24 mouse cellular contexts compared by ENCODE assay signal in the genomic region with DNA sequence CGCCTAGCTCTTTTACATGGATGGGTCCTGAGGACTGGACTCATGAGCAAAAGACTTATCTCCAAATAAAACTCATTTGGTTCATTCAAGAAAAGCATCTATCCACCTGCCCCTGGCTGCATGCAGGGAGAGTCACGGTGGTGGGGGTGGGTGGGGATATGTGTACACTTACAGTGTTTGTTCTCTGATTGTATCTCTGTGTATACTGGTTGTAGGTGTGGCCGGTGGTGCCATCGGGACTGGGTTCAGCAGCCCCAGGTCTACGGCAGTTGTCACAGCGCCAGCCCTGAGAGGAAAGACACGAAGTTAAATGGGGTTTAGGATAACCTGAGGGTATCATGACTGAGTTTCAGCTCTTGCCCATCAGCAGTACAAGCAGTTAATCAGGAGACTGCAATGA. TPM values are rescaled to one million over a fixed set of nuclear protein-coding genes. Genes with fewer than 3 reads are reported as not detected.
A peak's percentile ranks its signal among the peaks of the same experiment; 100 is the strongest.
DNase-seq lines count a peak whose midpoint lies in the region; ATAC-seq and TF ChIP-seq lines count a peak whose summit lies in the region.
"Had no signal": no experiment of that assay in that cellular context is flagged by ENCODE, and none has a peak within 500 bp of the region (broad histone marks: within the 10 kb centered on the region; RNA-seq: fewer than 3 reads in every experiment).

No protein-coding gene starts in this region.

- no peak overlapping the region for H3K9ac ChIP-seq in stomach, postnatal 0 days (ENCODE audit: low read length)
- H3K9ac ChIP-seq: embryonic facial prominence, embryonic 12.5 days; embryonic facial prominence, embryonic 15.5 days; forebrain, postnatal 0 days; heart, embryonic 12.5 days; heart, embryonic 15.5 days; hindbrain, embryonic 14.5 days had no signal

- peak; percentile 70 for DNase-seq in heart, adult 11 months
- DNase-seq in heart, postnatal 14 days, result no peak
- DNase-seq in urinary bladder, postnatal 36 days (ENCODE audit: low spot score in 2 of 2), result peak; percentile 10 to 36
- DNase-seq in urinary bladder, postnatal 4 days (ENCODE audit: low spot score in 2 of 2), result no peak
- peak; percentile 45 for DNase-seq in stomach, postnatal 0 days (ENCODE audit: low spot score)
- DNase-seq: adrenal gland, postnatal 10 days; cerebellum, adult 11 months; cerebellum, adult 2 months; cerebellum, adult 9-11 months; cerebellum, postnatal 25 days; forebrain, postnatal 0 days; gastrocnemius, adult 2 months; gastrocnemius, postnatal 14 days; heart, adult 18-20 months; heart, postnatal 10 days; heart, postnatal 4 days had no signal

- TF ChIP-seq EP300 in stomach, postnatal 0 days (optimal IDR thresholded peaks at IDR 0.05), result no peak

- no peak overlapping the region for H3K4me3 ChIP-seq in stomach, postnatal 0 days (ENCODE audit: low read depth, low read length)
- H3K4me3 ChIP-seq: embryonic facial prominence, embryonic 12.5 days; embryonic facial prominence, embryonic 15.5 days; gastrocnemius, adult 2 months; heart, embryonic 12.5 days; heart, embryonic 15.5 days had no signal

- H3K4me2 ChIP-seq in stomach, postnatal 0 days (replicated peaks; ENCODE audit: low read depth), result no peak overlapping the region
- H3K4me2 ChIP-seq: embryonic facial prominence, embryonic 12.5 days; embryonic facial prominence, embryonic 15.5 days; heart, embryonic 12.5 days; heart, embryonic 15.5 days; hindbrain, embryonic 14.5 days had no signal

- WGBS in stomach, postnatal 0 days, result 56% methylated on average over 7 of the region's 7 CpGs

- no peak for TF ChIP-seq CTCF in stomach, postnatal 0 days (IDR thresholded peaks at IDR 0.05; ENCODE audit: low read depth)

- intact Hi-C loops in heart, postnatal 14 days (cut with DNase I), result no loop called here

- H3K36me3 ChIP-seq in stomach, postnatal 0 days (ENCODE audit: control insufficient read depth, insufficient read depth, low read length), result peaks cover 9% of the 10 kb centered on the region

- ATAC-seq in stomach, postnatal 0 days (ENCODE audit: low FRiP score, low TSS enrichment), result peak; percentile 69; the same call in 1 of the 2 replicates
- no peak for ATAC-seq in activated CD4-positive, CD25-positive, alpha-beta regulatory T cell, adult 4 months
- ATAC-seq: forebrain, embryonic 14.5 days; forebrain, postnatal 0 days; hindbrain, postnatal 0 days had no signal

- no peaks in the 10 kb centered on the region for H3K27me3 ChIP-seq in stomach, postnatal 0 days (ENCODE audit: control insufficient read depth, insufficient read depth, low read length)
- H3K27me3 ChIP-seq: embryonic facial prominence, embryonic 12.5 days; embryonic facial prominence, embryonic 15.5 days; heart, embryonic 12.5 days; heart, embryonic 15.5 days had no signal

- H3K4me1 ChIP-seq in stomach, postnatal 0 days (replicated peaks; ENCODE audit: control insufficient read depth, insufficient read depth), result no peaks in the 10 kb centered on the region
- H3K4me1 ChIP-seq: embryonic facial prominence, embryonic 12.5 days; embryonic facial prominence, embryonic 15.5 days; heart, embryonic 12.5 days; heart, embryonic 15.5 days had no signal

- H3K9me3 ChIP-seq in stomach, postnatal 0 days (ENCODE audit: control insufficient read depth, low read length), result no peaks in the 10 kb centered on the region
- H3K9me3 ChIP-seq: embryonic facial prominence, embryonic 12.5 days; embryonic facial prominence, embryonic 15.5 days; heart, embryonic 12.5 days; heart, embryonic 15.5 days had no signal

- H3K27ac ChIP-seq in stomach, postnatal 0 days (replicated peaks), result no peak overlapping the region
- H3K27ac ChIP-seq: embryonic facial prominence, embryonic 12.5 days; embryonic facial prominence, embryonic 15.5 days; gastrocnemius, adult 2 months; heart, embryonic 15.5 days; hindbrain, embryonic 14.5 days; hindbrain, postnatal 0 days had no signal

RNA-seq across cellular contexts. Expression of a gene that starts 29.7 kb away (rescaled TPM):
- 10 to 100 TPM; 18.2 to 21.6 TPM for total RNA-seq in heart, postnatal 14 days (2021)
- polyA plus RNA-seq in stomach, postnatal 0 days (2015; fragmentation: Nextera tagmentation; extraction: Ambion mirVana), result 26.5 and 32.5 TPM in 2 replicates
- 10 to 100 TPM; 47.4 to 72.0 TPM for polyA plus RNA-seq in activated CD4-positive, CD25-positive, alpha-beta regulatory T cell, adult 4 months (2017; shearing (Covaris generic))

Comparison
In these comparisons a context has a peak if more than half of its experiments do, and no peak if none do; other contexts are left out.
1. DNase-seq: peak in heart, adult 11 months (single experiment), urinary bladder, postnatal 36 days (2 of 2) and stomach, postnatal 0 days (single experiment); none in heart, postnatal 14 days (0 of 2) and urinary bladder, postnatal 4 days (0 of 2).